Mouse (Mus musculus): ENCODE data around the gene Arnt2. TPM values are rescaled to one million over a fixed set of nuclear protein-coding genes. Genes with fewer than 3 reads are reported as not detected.

Gene Arnt2
- polyA plus RNA-seq, 1 experiment, result 60.9 TPM

GRCm38 (mm10) chr7:84259309-84259985, 150.5 kb downstream of the Arnt2 start:
- 95% methylated on average over 4 of the region's 4 CpGs for WGBS
- TF ChIP-seq CTCF (IDR thresholded peaks at IDR 0.05; ENCODE audit: borderline replicate concordance, insufficient read depth, low read depth, low read length) (no peak), POLR2A (IDR thresholded peaks at IDR 0.05; ENCODE audit: borderline replicate concordance, insufficient read depth, low read length) (no peak)
- no peak for DNase-seq
- no peak overlapping the region for H3K4me3 ChIP-seq (replicated peaks; ENCODE audit: insufficient read depth, low read depth, low read length)
- H3K27ac ChIP-seq (ENCODE audit: insufficient read depth, low read length), result no peak overlapping the region
- peaks cover 3% of the 10 kb centered on the region for H3K4me1 ChIP-seq (ENCODE audit: control insufficient read depth, insufficient read depth, low read length)
- H3K27me3 ChIP-seq (ENCODE audit: control insufficient read depth, insufficient read depth, low read length), result no peaks in the 10 kb centered on the region

- H3K4me3 ChIP-seq (replicated peaks; ENCODE audit: insufficient read depth, low read depth, low read length), result no peak overlapping the region
- no peak overlapping the region for H3K27ac ChIP-seq (ENCODE audit: insufficient read depth, low read length)
- no peaks in the 10 kb centered on the region for H3K27me3 ChIP-seq (ENCODE audit: control insufficient read depth, insufficient read depth, low read length)
- no peak for DNase-seq
- WGBS, result 90% methylated on average over 3 of the region's 3 CpGs
- TF ChIP-seq POLR2A (IDR thresholded peaks at IDR 0.05; ENCODE audit: borderline replicate concordance, insufficient read depth, low read length) (no peak), CTCF (IDR thresholded peaks at IDR 0.05; ENCODE audit: borderline replicate concordance, insufficient read depth, low read depth, low read length) (no peak)
- H3K4me1 ChIP-seq (ENCODE audit: control insufficient read depth, insufficient read depth, low read length), result peaks cover 3% of the 10 kb centered on the region
Measured at GRCm38 (mm10) chr7:84256661-84257060, 153.3 kb downstream of the Arnt2 start.

- Histone ChIP-seq H3K27ac (ENCODE audit: insufficient read depth, low read length) (no peak overlapping the region), H3K4me1 (ENCODE audit: control insufficient read depth, insufficient read depth, low read length) (peaks cover 3% of the 10 kb centered on the region), H3K4me3 (replicated peaks; ENCODE audit: insufficient read depth, low read depth, low read length) (no peak overlapping the region), H3K27me3 (ENCODE audit: control insufficient read depth, insufficient read depth, low read length) (no peaks in the 10 kb centered on the region)
- TF ChIP-seq POLR2A (IDR thresholded peaks at IDR 0.05; ENCODE audit: borderline replicate concordance, insufficient read depth, low read length) (no peak), CTCF (IDR thresholded peaks at IDR 0.05; ENCODE audit: borderline replicate concordance, insufficient read depth, low read depth, low read length) (no peak)
- WGBS, result 62% methylated on average over 1 of the region's 1 CpGs
- DNase-seq, result no peak
Measured at GRCm38 (mm10) chr7:84256245-84256644, 153.7 kb downstream of the Arnt2 start.

GRCm38 (mm10) chr7:84254916-84255315, 155.1 kb downstream of the Arnt2 start:
- Histone ChIP-seq H3K27me3 (ENCODE audit: control insufficient read depth, insufficient read depth, low read length) (no peaks in the 10 kb centered on the region), H3K4me1 (ENCODE audit: control insufficient read depth, insufficient read depth, low read length) (no peaks in the 10 kb centered on the region), H3K4me3 (replicated peaks; ENCODE audit: insufficient read depth, low read depth, low read length) (no peak overlapping the region), H3K27ac (ENCODE audit: insufficient read depth, low read length) (no peak overlapping the region)
- DNase-seq, result no peak
- TF ChIP-seq CTCF (IDR thresholded peaks at IDR 0.05; ENCODE audit: borderline replicate concordance, insufficient read depth, low read depth, low read length), result no peak
- TF ChIP-seq POLR2A (IDR thresholded peaks at IDR 0.05; ENCODE audit: borderline replicate concordance, insufficient read depth, low read length), result no peak
- 83% methylated on average over 8 of the region's 8 CpGs for WGBS

GRCm38 (mm10) chr7:84254311-84254710, 155.7 kb downstream of the Arnt2 start:
- H3K27ac ChIP-seq (ENCODE audit: insufficient read depth, low read length), result no peak overlapping the region
- 70% methylated on average over 3 of the region's 3 CpGs for WGBS
- no peak for TF ChIP-seq POLR2A (IDR thresholded peaks at IDR 0.05; ENCODE audit: borderline replicate concordance, insufficient read depth, low read length)
- TF ChIP-seq CTCF (IDR thresholded peaks at IDR 0.05; ENCODE audit: borderline replicate concordance, insufficient read depth, low read depth, low read length), result no peak
- DNase-seq, result no peak
- H3K27me3 ChIP-seq (ENCODE audit: control insufficient read depth, insufficient read depth, low read length), result no peaks in the 10 kb centered on the region
- H3K4me1 ChIP-seq (ENCODE audit: control insufficient read depth, insufficient read depth, low read length), result no peaks in the 10 kb centered on the region
- no peak overlapping the region for H3K4me3 ChIP-seq (replicated peaks; ENCODE audit: insufficient read depth, low read depth, low read length)

GRCm38 (mm10) chr7:84251667-84252066, 158.3 kb downstream of the Arnt2 start:
- TF ChIP-seq CTCF (IDR thresholded peaks at IDR 0.05; ENCODE audit: borderline replicate concordance, insufficient read depth, low read depth, low read length) (no peak), POLR2A (IDR thresholded peaks at IDR 0.05; ENCODE audit: borderline replicate concordance, insufficient read depth, low read length) (no peak)
- no peak for DNase-seq
- no peak overlapping the region for H3K4me3 ChIP-seq (replicated peaks; ENCODE audit: insufficient read depth, low read depth, low read length)
- H3K4me1 ChIP-seq (ENCODE audit: control insufficient read depth, insufficient read depth, low read length), result no peaks in the 10 kb centered on the region
- WGBS, result 99% methylated on average over 2 of the region's 2 CpGs
- H3K27me3 ChIP-seq (ENCODE audit: control insufficient read depth, insufficient read depth, low read length), result no peaks in the 10 kb centered on the region
- H3K27ac ChIP-seq (ENCODE audit: insufficient read depth, low read length), result no peak overlapping the region

- 95% methylated on average over 2 of the region's 2 CpGs for WGBS
- Histone ChIP-seq H3K27me3 (ENCODE audit: control insufficient read depth, insufficient read depth, low read length) (no peaks in the 10 kb centered on the region), H3K4me3 (replicated peaks; ENCODE audit: insufficient read depth, low read depth, low read length) (no peak overlapping the region), H3K4me1 (ENCODE audit: control insufficient read depth, insufficient read depth, low read length) (no peaks in the 10 kb centered on the region), H3K27ac (ENCODE audit: insufficient read depth, low read length) (no peak overlapping the region)
- no peak for DNase-seq
- TF ChIP-seq CTCF (IDR thresholded peaks at IDR 0.05; ENCODE audit: borderline replicate concordance, insufficient read depth, low read depth, low read length), result no peak
- TF ChIP-seq POLR2A (IDR thresholded peaks at IDR 0.05; ENCODE audit: borderline replicate concordance, insufficient read depth, low read length), result no peak
Measured at GRCm38 (mm10) chr7:84250736-84251135, 159.2 kb downstream of the Arnt2 start.

- WGBS, result 85% methylated on average over 8 of the region's 8 CpGs
Measured at GRCm38 (mm10) chr7:84249951-84250350, 160.0 kb downstream of the Arnt2 start.

More at GRCm38 (mm10) chr7:84249951-84250350, 160.0 kb downstream of the Arnt2 start:
- Histone ChIP-seq H3K27ac (ENCODE audit: insufficient read depth, low read length) (no peak overlapping the region), H3K27me3 (ENCODE audit: control insufficient read depth, insufficient read depth, low read length) (no peaks in the 10 kb centered on the region), H3K4me3 (replicated peaks; ENCODE audit: insufficient read depth, low read depth, low read length) (no peak overlapping the region), H3K4me1 (ENCODE audit: control insufficient read depth, insufficient read depth, low read length) (no peaks in the 10 kb centered on the region)
- TF ChIP-seq POLR2A (IDR thresholded peaks at IDR 0.05; ENCODE audit: borderline replicate concordance, insufficient read depth, low read length) (no peak), CTCF (IDR thresholded peaks at IDR 0.05; ENCODE audit: borderline replicate concordance, insufficient read depth, low read depth, low read length) (no peak)
- DNase-seq, result no peak
